Mouse (Mus musculus) C2C12 (cell line): ENCODE measurements around the gene Cdk7.
"Not testable (repeated sequence)": the region's sequence is repeated elsewhere in the genome, so short reads cannot be mapped to it uniquely, and the experiment has no call there.

Experiments used
- CEBPB ChIP-seq: IDR thresholded peaks from one replicate; pipeline ENCODE4 v1.6.1; 2011; ENCODE audit warnings: low read depth, mild to moderate bottlenecking, control low read depth, moderate library complexity
- CTCF ChIP-seq: IDR thresholded peaks from one replicate; pipeline ENCODE4 v1.5.1; 2011; ENCODE audit not compliant: control insufficient read depth, insufficient read depth, insufficient read length
- MAX ChIP-seq: IDR thresholded peaks from one replicate; pipeline ENCODE4 v1.6.1; 2011; ENCODE audit warnings: mild to moderate bottlenecking, control low read depth
- MYOD1 ChIP-seq: IDR thresholded peaks from one replicate; pipeline ENCODE4 v1.6.1; 2011; ENCODE audit warnings: low read depth; ENCODE audit not compliant: control insufficient read depth, insufficient read length
- MYOG ChIP-seq: IDR thresholded peaks from one replicate; pipeline ENCODE4 v1.6.1; 2011; ENCODE audit not compliant: control insufficient read depth, insufficient read length; ENCODE audit errors: extremely low read depth
- USF1 ChIP-seq: IDR thresholded peaks from one replicate; pipeline ENCODE4 v1.6.1; 2011; ENCODE audit warnings: low read depth, mild to moderate bottlenecking, control low read depth, moderate library complexity

- not testable (repeated sequence) for TF ChIP-seq CTCF, USF1, MYOD1, MAX, MYOG, CEBPB
These were observed 2.2 kb downstream of the Cdk7 start for GRCm38 (mm10) chr13:100728530-100728929.
